Mouse (Mus musculus) E14TG2a.4 (cell line): Measurements from ENCODE around the gene Xrn1.

Experiments
- CTCF ChIP-seq: conservative IDR thresholded peaks from 2 replicates; pipeline ENCODE4 v1.5.1; 2014; ENCODE audit warnings: low read length
- NANOG ChIP-seq: IDR thresholded peaks from 2 replicates; pipeline ENCODE4 v1.6.1; 2014; ENCODE audit warnings: borderline replicate concordance, low read length, mixed read lengths
- POU5F1 ChIP-seq: IDR thresholded peaks from 2 replicates; pipeline ENCODE4 v1.6.1; 2014; ENCODE audit warnings: low read length, borderline replicate concordance

DNA sequence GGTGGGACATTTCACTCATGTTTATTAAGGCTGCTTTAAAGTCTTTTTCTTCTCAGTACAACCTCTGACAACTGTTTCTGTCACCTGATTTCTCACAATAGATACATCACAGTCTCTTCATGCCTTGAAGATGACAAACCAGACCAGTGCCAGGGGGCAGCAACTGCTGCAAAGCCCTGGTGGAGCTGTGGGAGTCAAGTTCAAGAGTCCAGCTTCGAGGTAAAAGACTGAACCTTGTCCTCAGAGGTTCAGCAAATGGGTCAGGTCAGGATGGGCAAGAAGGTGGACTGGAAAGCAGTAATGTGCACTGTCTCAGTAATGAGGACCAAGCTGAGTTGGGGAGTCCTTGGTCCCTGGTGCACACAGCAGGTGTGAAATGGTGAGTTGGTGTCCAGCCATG lies 139.8 kb downstream of the Xrn1 start:
- TF ChIP-seq CTCF, result no peak
- no peak for TF ChIP-seq POU5F1
- TF ChIP-seq NANOG, result no peak
